Mouse (Mus musculus) lung, adult 2 months (tissue): ENCODE results near the gene Chst1.

Experiments
- CTCF ChIP-seq: fragments of 200-500 bp; IDR thresholded peaks from 2 replicates; pipeline ENCODE4 v1.5.1; 2011; ENCODE audit warnings: mild to moderate bottlenecking, low read length, control low read depth; ENCODE audit not compliant: insufficient read depth
- POLR2A ChIP-seq: fragments of 200-500 bp; IDR thresholded peaks from 2 replicates; pipeline ENCODE4 v1.6.1; 2011; ENCODE audit warnings: low read depth, mild to moderate bottlenecking, control low read depth, low read length, borderline replicate concordance; ENCODE audit errors: extremely low read depth

- TF ChIP-seq CTCF: no peak
- TF ChIP-seq POLR2A: no peak
These were observed 5.1 kb downstream of the Chst1 start for GRCm38 (mm10) chr2:92604565-92604964.
